Mouse (Mus musculus) bone marrow macrophage, adult 2 months (primary cell): Measurements from ENCODE around the gene Papln. TPM values are rescaled to one million over a fixed set of nuclear protein-coding genes. Genes with fewer than 3 reads are reported as not detected.

Source experiments
- H3K27ac ChIP-seq: 2 replicates; pipeline ENCODE4 v1.5.1; 2012; ENCODE audit warnings: low read depth, low read length; ENCODE audit not compliant: insufficient read depth
- H3K4me1 ChIP-seq: 2 replicates; pipeline ENCODE4 v1.6.1; 2012; ENCODE audit warnings: low read length; ENCODE audit not compliant: control insufficient read depth, insufficient read depth
- H3K4me3 ChIP-seq: 2 replicates; pipeline ENCODE4 v1.5.1; 2012; ENCODE audit warnings: mild to moderate bottlenecking, low read length, moderate library complexity; ENCODE audit not compliant: insufficient read depth
- CTCF ChIP-seq: IDR thresholded peaks from 2 replicates; pipeline ENCODE4 v1.5.1; 2012; ENCODE audit warnings: low read depth, mild to moderate bottlenecking, low read length, moderate library complexity
- POLR2A ChIP-seq: IDR thresholded peaks from 2 replicates; pipeline ENCODE4 v1.6.1; 2012; ENCODE audit warnings: mild to moderate bottlenecking, low read depth, low read length, borderline replicate concordance
- polyA plus RNA-seq: library from polyadenylated mRNA; stranded (reverse); fragments of >200 nt; gene quantifications from 2 replicates; pipeline ENCODE4 v1.2.4, GENCODE M21; 2012; ENCODE audit not compliant: missing spikeins, insufficient read depth, insufficient read length

Gene Papln
- polyA plus RNA-seq, 1 experiment: not detected

DNA sequence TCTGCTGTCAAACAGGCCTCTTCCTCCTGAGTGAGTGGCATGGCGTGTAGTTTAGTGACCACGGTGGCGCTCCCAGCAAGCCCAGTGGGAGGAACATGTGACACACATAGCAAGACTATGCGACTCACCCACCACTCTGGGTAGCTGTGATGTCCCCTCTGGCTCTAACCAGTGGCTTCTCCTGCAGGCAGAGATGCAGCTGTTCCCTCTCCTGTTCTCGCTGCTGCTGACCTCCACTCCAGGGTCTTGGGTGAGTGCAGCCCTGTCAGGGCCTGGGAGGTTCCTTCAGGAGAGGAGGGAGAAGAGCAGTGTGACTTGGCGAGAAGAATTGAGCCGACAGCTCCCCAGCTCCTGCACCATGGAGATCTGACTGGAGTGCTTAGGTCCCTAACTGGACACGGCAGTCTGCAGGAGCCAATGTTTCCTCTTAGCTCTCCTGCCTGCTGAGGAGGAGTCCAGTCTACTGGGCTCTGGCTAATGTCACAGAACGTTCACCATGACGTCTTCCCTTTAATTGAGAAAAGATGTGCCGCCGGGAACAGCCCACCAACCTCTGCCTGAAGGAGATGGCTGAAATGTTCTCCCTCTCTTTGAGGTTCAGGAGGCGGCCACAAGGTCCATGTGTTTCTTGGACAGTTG lies 2.6 kb downstream of the Papln start:
- TF ChIP-seq POLR2A (no peak), CTCF (no peak)
- Histone ChIP-seq H3K4me3 (no peak overlapping the region), H3K27ac (no peak overlapping the region), H3K4me1 (peaks cover 9% of the 10 kb centered on the region; the same call in 1 of the 2 replicates)

DNA sequence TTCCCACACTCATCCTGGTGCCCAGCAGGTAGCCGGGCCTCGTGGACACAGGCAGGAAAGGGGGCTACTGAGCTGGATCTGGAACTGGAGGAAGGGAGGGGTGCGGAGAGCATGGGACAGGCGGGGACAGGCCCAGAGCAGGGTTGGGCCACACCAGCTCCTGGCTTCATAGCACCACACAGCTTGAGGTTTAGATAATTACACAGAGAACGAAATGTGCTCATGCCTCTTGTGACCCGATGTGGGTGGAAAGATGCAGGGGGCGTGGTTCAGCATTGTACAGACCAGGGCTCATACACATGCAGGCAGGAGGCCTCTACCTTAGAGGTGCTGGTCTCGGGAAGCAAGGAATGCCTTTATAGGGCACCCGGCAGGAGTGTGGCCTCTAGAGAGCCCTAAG lies 4.4 kb downstream of the Papln start:
- Histone ChIP-seq H3K27ac (no peak overlapping the region), H3K4me3 (no peak overlapping the region), H3K4me1 (peaks cover 8% of the 10 kb centered on the region; the same call in 1 of the 2 replicates)
- TF ChIP-seq POLR2A (no peak), CTCF (no peak)

DNA sequence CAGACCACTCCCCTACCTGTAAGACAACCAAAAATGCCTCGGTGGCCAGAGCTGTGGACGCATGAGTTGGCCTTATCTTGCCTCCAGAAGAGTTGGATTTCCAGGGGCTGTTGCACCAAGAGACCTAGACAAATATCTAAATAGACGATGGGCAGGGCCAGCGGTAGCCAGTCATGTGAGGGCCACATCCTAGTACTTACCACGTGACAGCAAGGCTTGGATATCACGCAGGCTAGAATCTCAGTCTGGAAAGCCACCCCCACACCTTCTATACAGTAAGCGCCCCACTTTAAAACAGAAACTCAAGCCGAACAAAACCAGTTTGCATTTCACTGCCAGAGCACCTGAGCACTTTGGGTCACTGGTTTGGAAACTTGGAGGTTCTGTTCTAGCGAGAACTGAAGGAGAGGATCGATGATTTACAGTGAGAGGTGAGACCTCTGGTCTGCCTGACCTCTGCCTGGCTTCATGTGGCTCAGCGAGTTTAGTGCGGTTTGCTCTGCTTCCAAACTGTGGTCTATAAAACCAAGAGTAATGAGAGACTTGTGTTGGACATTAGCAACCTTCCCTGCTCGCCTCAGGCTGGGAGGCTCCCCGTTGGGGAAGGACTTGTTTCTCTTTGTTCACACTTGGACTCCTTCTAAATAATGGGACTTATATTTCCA lies 4.9 kb downstream of the Papln start:
- TF ChIP-seq POLR2A (no peak), CTCF (no peak)
- H3K27ac ChIP-seq: no peak overlapping the region
- H3K4me3 ChIP-seq: no peak overlapping the region
- H3K4me1 ChIP-seq: 0 out of 2 replicates have a peak, but pooled peaks cover 4% of the 10 kb centered on the region

DNA sequence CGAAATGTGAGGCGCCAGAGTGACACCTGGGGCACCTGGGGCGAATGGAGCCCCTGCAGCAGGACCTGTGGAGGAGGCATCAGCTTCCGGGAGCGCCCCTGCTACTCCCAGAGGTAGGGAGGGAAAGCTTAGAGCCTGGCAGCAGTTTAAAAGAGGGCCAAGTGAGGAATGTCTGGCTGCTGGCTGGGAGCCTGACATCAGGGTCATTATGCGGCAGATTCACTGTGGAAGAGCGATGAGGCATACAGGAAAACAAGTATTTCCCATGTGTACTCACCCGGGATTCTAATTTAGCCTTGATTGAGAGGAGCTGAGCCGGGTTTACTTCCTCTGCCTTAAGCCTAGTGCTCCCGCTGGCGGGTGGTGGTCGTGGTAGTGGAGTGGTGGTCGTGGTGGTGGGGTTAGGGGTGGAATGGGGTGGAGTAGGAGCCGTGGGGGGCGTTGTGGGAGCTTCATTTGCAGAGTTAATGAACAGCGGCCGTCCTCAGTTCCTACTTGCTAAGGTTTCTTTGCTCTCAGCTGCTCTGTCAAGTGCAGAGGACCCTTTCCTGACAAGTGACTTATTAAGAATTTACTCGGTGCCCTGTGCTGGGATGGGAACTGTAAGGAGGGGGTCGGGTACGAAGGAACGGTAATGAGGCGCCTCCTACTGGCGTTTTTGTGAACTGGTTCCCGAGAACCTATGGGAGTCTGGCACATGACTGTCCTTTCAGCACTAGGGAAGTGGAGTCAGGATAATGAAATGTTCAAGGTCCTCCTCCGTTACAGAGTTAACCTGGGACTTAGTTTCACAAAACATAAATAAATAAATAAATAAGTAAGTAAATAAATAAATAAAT lies 7.2 kb downstream of the Papln start:
- 0 out of 2 replicates have a peak, but pooled peaks cover 2% of the 10 kb centered on the region for H3K4me1 ChIP-seq
- TF ChIP-seq CTCF: peak; percentile 92
- no peak for TF ChIP-seq POLR2A
- H3K27ac ChIP-seq: no peak overlapping the region
- peak overlapping the region; percentile 3; the same call in 1 of the 2 replicates for H3K4me3 ChIP-seq

DNA sequence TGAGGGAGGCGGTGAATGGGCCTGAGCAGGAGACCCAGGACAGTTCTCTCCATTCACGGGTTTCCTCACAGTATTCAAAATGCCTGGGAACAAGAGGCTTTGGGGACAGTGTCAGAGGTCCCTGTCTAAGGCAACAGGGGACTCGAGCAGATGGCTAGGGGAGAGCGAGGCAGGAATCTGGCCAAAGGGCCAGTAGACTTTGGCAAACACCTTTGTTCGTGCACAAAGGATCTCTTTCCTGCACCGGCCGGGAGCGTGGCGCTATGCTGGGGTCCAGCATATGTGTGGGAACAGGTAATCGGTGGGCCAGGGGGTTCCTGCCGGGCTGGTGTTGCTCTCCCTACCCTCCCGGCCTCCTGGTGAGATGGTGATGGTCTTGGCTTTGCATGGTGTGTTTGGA lies 12.2 kb downstream of the Papln start:
- no peak overlapping the region for H3K4me3 ChIP-seq
- no peak for TF ChIP-seq POLR2A
- no peak for TF ChIP-seq CTCF
- peaks cover 6% of the 10 kb centered on the region for H3K4me1 ChIP-seq
- no peak overlapping the region for H3K27ac ChIP-seq

DNA sequence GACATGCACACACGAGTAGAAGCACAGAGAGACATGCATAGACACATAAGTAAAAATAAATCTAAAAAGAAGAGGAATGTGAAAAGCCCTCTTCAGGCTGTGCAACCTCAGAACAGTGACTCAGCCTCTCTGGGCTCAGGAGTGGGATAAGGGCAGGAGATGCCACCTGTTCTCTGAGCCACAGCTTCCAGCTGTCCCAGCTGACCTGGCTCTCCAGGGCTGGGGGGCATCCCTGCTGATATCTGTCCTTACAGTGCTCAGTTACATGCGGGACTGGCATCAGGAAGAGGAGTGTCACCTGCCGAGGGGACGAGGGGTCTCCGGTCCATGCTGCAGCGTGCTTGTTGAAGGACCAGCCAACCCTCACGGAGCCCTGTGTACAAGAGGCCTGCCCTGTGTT lies 13.3 kb downstream of the Papln start:
- H3K27ac ChIP-seq: no peak overlapping the region
- H3K4me1 ChIP-seq: peaks cover 6% of the 10 kb centered on the region
- H3K4me3 ChIP-seq: no peak overlapping the region
- no peak for TF ChIP-seq POLR2A
- TF ChIP-seq CTCF: no peak

DNA sequence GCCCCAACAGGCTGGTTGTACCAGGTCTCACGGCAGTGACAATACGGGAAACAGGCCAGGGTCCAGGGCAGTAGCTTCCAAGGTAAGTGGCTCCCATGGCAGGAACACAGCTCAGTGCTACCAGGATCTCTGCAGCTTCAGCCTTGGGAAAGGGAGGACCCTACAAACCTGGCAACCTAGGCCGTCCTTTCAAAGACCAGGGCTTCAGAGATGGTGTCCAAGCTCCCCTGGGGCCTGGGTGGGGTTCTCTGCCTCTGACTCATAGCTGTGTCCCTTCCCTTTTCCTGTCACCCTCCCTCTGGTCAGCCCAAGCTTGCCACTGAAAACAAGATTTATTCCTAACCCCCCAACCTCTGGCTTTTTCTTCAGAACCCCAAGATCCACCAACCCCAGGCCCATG lies 16.7 kb downstream of the Papln start:
- TF ChIP-seq CTCF: no peak
- TF ChIP-seq POLR2A: no peak

DNA sequence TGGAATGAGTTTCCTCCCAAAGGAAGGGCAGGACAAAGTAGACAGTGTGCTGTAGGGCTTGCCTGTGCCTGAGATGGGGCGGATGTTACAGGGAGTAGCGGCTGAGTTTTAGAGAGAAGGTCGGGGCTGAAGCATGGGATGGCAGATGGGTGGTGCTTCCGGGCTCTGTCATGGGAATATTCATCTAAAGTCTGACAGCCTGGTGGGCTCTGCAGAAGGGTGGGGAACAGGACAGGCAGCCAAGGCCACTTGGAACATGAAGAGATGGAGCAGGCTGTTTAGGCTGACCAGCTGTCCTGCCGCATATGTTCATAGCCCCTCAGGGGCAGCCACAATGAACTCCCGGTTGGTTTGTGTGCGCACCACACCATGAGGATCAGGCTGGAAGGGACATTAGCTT lies 17.8 kb downstream of the Papln start:
- no peak for TF ChIP-seq CTCF
- TF ChIP-seq POLR2A: no peak
- Histone ChIP-seq H3K4me3 (no peak overlapping the region), H3K4me1 (peaks cover 6% of the 10 kb centered on the region), H3K27ac (no peak overlapping the region)

More for the DNA sequence above, 16.7 kb downstream of the Papln start:
- Histone ChIP-seq H3K4me3 (no peak overlapping the region), H3K27ac (no peak overlapping the region), H3K4me1 (peaks cover 6% of the 10 kb centered on the region)

DNA sequence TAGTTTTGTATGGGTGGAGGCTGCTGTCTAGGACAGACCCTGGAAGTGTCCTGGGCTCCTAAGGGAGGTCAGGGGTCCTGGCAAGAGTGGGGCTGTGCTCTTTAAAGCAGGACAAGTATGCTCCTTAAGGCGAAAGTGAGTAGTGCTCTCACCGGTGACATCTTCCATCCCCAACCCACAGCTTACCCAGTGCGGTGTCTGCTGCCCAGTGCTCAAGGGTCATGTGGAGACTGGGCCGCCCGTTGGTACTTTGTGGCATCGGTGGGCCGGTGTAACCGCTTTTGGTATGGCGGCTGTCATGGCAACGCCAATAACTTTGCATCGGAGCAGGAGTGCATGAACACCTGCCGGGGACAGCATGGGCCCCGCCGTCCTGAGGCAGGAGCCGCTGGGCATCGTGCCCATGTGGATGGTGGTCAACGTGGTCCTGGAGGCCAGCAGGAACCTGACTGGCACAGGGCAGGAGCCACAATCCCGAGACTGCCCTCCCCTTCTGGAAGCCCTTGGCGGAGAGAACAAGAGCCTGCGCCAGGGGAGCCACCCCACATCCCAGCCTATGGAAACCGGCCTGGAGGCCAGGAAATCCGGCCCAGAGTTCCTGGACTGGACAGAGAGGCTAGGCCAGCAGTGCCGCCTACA lies 18.3 kb downstream of the Papln start:
- TF ChIP-seq POLR2A (no peak), CTCF (no peak)
- Histone ChIP-seq H3K4me1 (peaks cover 6% of the 10 kb centered on the region), H3K4me3 (no peak overlapping the region), H3K27ac (no peak overlapping the region)
